In the genomic region with DNA sequence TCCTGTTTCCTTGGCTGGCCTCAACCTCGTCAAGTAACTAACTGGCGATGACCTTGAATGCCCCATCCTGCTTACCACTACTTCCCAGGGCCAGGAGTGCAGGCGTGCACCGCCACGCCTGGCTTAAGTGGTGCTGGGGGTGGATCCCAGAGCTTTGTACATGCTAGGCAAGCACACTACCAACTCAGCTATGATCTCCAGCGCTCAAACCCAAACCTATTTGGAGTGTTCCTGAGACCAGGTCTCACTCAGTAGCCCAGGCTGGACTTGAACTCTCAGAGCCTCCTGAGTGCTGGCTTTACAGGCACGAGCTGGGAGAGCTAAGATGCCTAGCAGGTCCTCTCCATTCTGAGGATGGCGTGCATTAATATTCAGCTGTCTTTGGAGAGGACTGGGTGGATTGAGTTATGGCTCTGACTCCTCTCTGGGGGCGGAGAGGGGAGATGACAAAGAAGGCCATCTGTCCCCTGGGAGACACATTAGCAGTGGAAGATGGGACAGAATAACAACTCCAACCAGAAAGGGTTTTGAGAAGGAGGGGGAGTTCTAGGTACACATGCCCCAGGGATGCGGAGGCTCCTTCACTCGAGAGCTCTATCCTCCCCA, we compare ENCODE assay signal across 9 mouse cellular contexts. TPM values are rescaled to one million over a fixed set of nuclear protein-coding genes. Genes with fewer than 3 reads are reported as not detected.
DNase-seq lines count a peak whose midpoint lies in the region; ATAC-seq and TF ChIP-seq lines count a peak whose summit lies in the region.
"Had no signal": no experiment of that assay in that cellular context is flagged by ENCODE, and none has a peak within 500 bp of the region (broad histone marks: within the 10 kb centered on the region; RNA-seq: fewer than 3 reads in every experiment).

No protein-coding gene starts in this region.

- no peak overlapping the region for H3K4me2 ChIP-seq in hindbrain, embryonic 13.5 days
- no peak overlapping the region for H3K4me2 ChIP-seq in hindbrain, embryonic 16.5 days (ENCODE audit: low read length)
- no peak overlapping the region for H3K4me2 ChIP-seq in lung, postnatal 0 days (replicated peaks; ENCODE audit: low read depth, low read length)
- no peak overlapping the region for H3K4me2 ChIP-seq in stomach, postnatal 0 days (replicated peaks; ENCODE audit: low read depth)

- H3K9ac ChIP-seq in hindbrain, embryonic 13.5 days = 0 out of 2 replicates have a peak overlapping the region, but pooled peaks have one; percentile 9
- no peak overlapping the region for H3K9ac ChIP-seq in hindbrain, embryonic 16.5 days (ENCODE audit: low read depth, low read length)
- no peak overlapping the region for H3K9ac ChIP-seq in lung, postnatal 0 days (replicated peaks; ENCODE audit: low read depth)
- no peak overlapping the region for H3K9ac ChIP-seq in stomach, postnatal 0 days (ENCODE audit: low read length)

- H3K9me3 ChIP-seq in hindbrain, embryonic 13.5 days = no peaks in the 10 kb centered on the region
- H3K9me3 ChIP-seq in hindbrain, embryonic 16.5 days (ENCODE audit: control insufficient read depth, low read length) = no peaks in the 10 kb centered on the region
- no peaks in the 10 kb centered on the region for H3K9me3 ChIP-seq in lung, postnatal 0 days (ENCODE audit: low read length)
- H3K9me3 ChIP-seq in stomach, postnatal 0 days (ENCODE audit: control insufficient read depth, low read length) = no peaks in the 10 kb centered on the region

- H3K27me3 ChIP-seq in hindbrain, embryonic 13.5 days = no peaks in the 10 kb centered on the region
- no peaks in the 10 kb centered on the region for H3K27me3 ChIP-seq in hindbrain, embryonic 16.5 days (replicated peaks; ENCODE audit: control insufficient read depth, insufficient read depth, low read length)
- H3K27me3 ChIP-seq in lung, postnatal 0 days (replicated peaks; ENCODE audit: insufficient read depth, low read length) = no peaks in the 10 kb centered on the region
- no peaks in the 10 kb centered on the region for H3K27me3 ChIP-seq in stomach, postnatal 0 days (ENCODE audit: control insufficient read depth, insufficient read depth, low read length)

- no peak overlapping the region; the same call in 1 of the 2 replicates for H3K27ac ChIP-seq in hindbrain, embryonic 13.5 days
- H3K27ac ChIP-seq in hindbrain, embryonic 16.5 days (ENCODE audit: low read depth, low read length) = no peak overlapping the region
- no peak overlapping the region for H3K27ac ChIP-seq in lung, postnatal 0 days (ENCODE audit: low read length)
- H3K27ac ChIP-seq in embryonic fibroblast, embryonic 13.5 days (ENCODE audit: insufficient read depth, low read length) = no peak overlapping the region
- H3K27ac ChIP-seq in stomach, postnatal 0 days (replicated peaks) = 0 out of 2 replicates have a peak overlapping the region, but pooled peaks have one; percentile 13

- no peak for TF ChIP-seq EP300 in lung, postnatal 0 days (IDR thresholded peaks at IDR 0.05)
- no peak for TF ChIP-seq EP300 in stomach, postnatal 0 days (optimal IDR thresholded peaks at IDR 0.05)

- no peak for ATAC-seq in hindbrain, embryonic 13.5 days (ENCODE audit: low FRiP score)
- ATAC-seq in hindbrain, embryonic 16.5 days = no peak
- no peak for ATAC-seq in lung, postnatal 0 days
- no peak for ATAC-seq in stomach, postnatal 0 days (ENCODE audit: low FRiP score, low TSS enrichment)
- ATAC-seq: activated CD4-positive, CD25-positive, alpha-beta regulatory T cell, adult 4 months had no signal

- H3K36me3 ChIP-seq in hindbrain, embryonic 13.5 days = peaks cover 59% of the 10 kb centered on the region
- H3K36me3 ChIP-seq in hindbrain, embryonic 16.5 days (ENCODE audit: control insufficient read depth, insufficient read depth, low read length) = peaks cover 33% of the 10 kb centered on the region
- H3K36me3 ChIP-seq in lung, postnatal 0 days (ENCODE audit: insufficient read depth, low read length) = peaks cover 17% of the 10 kb centered on the region; the same call in 1 of the 2 replicates
- peaks cover 3% of the 10 kb centered on the region; the same call in 1 of the 2 replicates for H3K36me3 ChIP-seq in stomach, postnatal 0 days (ENCODE audit: control insufficient read depth, insufficient read depth, low read length)

- TF ChIP-seq POLR2A in lung, adult 2 months (IDR thresholded peaks at IDR 0.05; ENCODE audit: borderline replicate concordance, extremely low read depth, low read depth, low read length) = 0 out of 2 replicates have a peak, but pooled peaks have one; percentile 2
- TF ChIP-seq POLR2A in embryonic fibroblast, embryonic 13.5 days (IDR thresholded peaks at IDR 0.05; ENCODE audit: low read depth, low read length) = peak; percentile 6; the same call in 1 of the 2 replicates

- H3K4me1 ChIP-seq in hindbrain, embryonic 13.5 days (replicated peaks) = peaks cover 33% of the 10 kb centered on the region
- H3K4me1 ChIP-seq in hindbrain, embryonic 16.5 days (ENCODE audit: control insufficient read depth, insufficient read depth, low read depth, low read length) = peaks cover 17% of the 10 kb centered on the region
- H3K4me1 ChIP-seq in lung, adult 2 months (ENCODE audit: control insufficient read depth, insufficient read depth, low read length) = peaks cover 6% of the 10 kb centered on the region
- H3K4me1 ChIP-seq in lung, postnatal 0 days (ENCODE audit: insufficient read depth, low read depth, low read length) = peaks cover 5% of the 10 kb centered on the region; the same call in 1 of the 2 replicates
- H3K4me1 ChIP-seq in embryonic fibroblast, embryonic 13.5 days (ENCODE audit: control insufficient read depth, insufficient read depth, low read length) = no peaks in the 10 kb centered on the region
- no peaks in the 10 kb centered on the region for H3K4me1 ChIP-seq in stomach, postnatal 0 days (replicated peaks; ENCODE audit: control insufficient read depth, insufficient read depth)

- no peak overlapping the region for H3K4me3 ChIP-seq in hindbrain, embryonic 13.5 days
- no peak overlapping the region for H3K4me3 ChIP-seq in hindbrain, embryonic 16.5 days (ENCODE audit: low read length)
- no peak overlapping the region for H3K4me3 ChIP-seq in lung, adult 2 months (replicated peaks; ENCODE audit: extremely low read depth, low read depth, low read length)
- H3K4me3 ChIP-seq in lung, postnatal 0 days (ENCODE audit: low read depth, low read length) = no peak overlapping the region
- no peak overlapping the region for H3K4me3 ChIP-seq in embryonic fibroblast, embryonic 13.5 days (ENCODE audit: insufficient read depth, low read length)
- H3K4me3 ChIP-seq in stomach, postnatal 0 days (ENCODE audit: low read depth, low read length) = no peak overlapping the region

- no peak for DNase-seq in lung, adult 2 months
- DNase-seq in lung, postnatal 0 days (ENCODE audit: low spot score) = no peak
- DNase-seq in stomach, postnatal 0 days (ENCODE audit: low spot score) = no peak
- DNase-seq in T-cell, adult 2 months (ENCODE audit: low spot score) = no peak
- DNase-seq: kidney, postnatal 10 days had no signal

- 75% methylated on average over 11 of the region's 11 CpGs for WGBS in hindbrain, embryonic 13.5 days
- 81% methylated on average over 11 of the region's 11 CpGs for whole genome bisulfite sequencing in hindbrain, embryonic 16.5 days
- 75% methylated on average over 11 of the region's 11 CpGs for WGBS in lung, adult 2 months
- WGBS in lung, postnatal 0 days = 74% methylated on average over 11 of the region's 11 CpGs
- 80% methylated on average over 11 of the region's 11 CpGs for WGBS in stomach, postnatal 0 days

- no peak for TF ChIP-seq CTCF in lung, adult 2 months (IDR thresholded peaks at IDR 0.05; ENCODE audit: insufficient read depth, low read length)
- TF ChIP-seq CTCF in lung, postnatal 0 days (IDR thresholded peaks at IDR 0.05) = no peak
- TF ChIP-seq CTCF in embryonic fibroblast, embryonic 13.5 days (IDR thresholded peaks at IDR 0.05; ENCODE audit: borderline replicate concordance, insufficient read depth, low read length) = no peak
- TF ChIP-seq CTCF in stomach, postnatal 0 days (IDR thresholded peaks at IDR 0.05; ENCODE audit: low read depth) = no peak

RNA-seq across cellular contexts. Expression of a gene that starts 2.1 kb away (rescaled TPM):
- 211 and 221 TPM in 2 replicates for polyA plus RNA-seq in hindbrain, embryonic 13.5 days (2015; fragmentation: Nextera tagmentation; extraction: Ambion mirVana)
- polyA plus RNA-seq in hindbrain, embryonic 16.5 days (2015; fragmentation: Nextera tagmentation; extraction: Ambion mirVana) = 213 and 233 TPM in 2 replicates
- polyA plus RNA-seq in lung, adult 2 months (2012; rRNA removed) = 134 and 157 TPM in 2 replicates
- 47.5 and 47.8 TPM in 2 replicates for polyA plus RNA-seq in lung, postnatal 0 days (2015; fragmentation: Nextera tagmentation; extraction: Ambion mirVana)
- polyA plus RNA-seq in embryonic fibroblast, embryonic 13.5 days (2011; ENCODE audit: insufficient read length, low read depth, missing spikeins) = 62.3 and 82.0 TPM in 2 replicates
- 27.8 and 32.9 TPM in 2 replicates for polyA plus RNA-seq in stomach, postnatal 0 days (2015; fragmentation: Nextera tagmentation; extraction: Ambion mirVana)

RNA-seq across cellular contexts. Expression of a gene that starts 7.7 kb away (rescaled TPM):
- 28.4 and 30.7 TPM in 2 replicates for polyA plus RNA-seq in hindbrain, embryonic 13.5 days (2015; fragmentation: Nextera tagmentation; extraction: Ambion mirVana)
- 29.0 and 29.1 TPM in 2 replicates for polyA plus RNA-seq in hindbrain, embryonic 16.5 days (2015; fragmentation: Nextera tagmentation; extraction: Ambion mirVana)
- 29.1 and 36.7 TPM in 2 replicates for polyA plus RNA-seq in lung, adult 2 months (2012; rRNA removed)
- 27.9 and 37.1 TPM in 2 replicates for polyA plus RNA-seq in lung, postnatal 0 days (2015; fragmentation: Nextera tagmentation; extraction: Ambion mirVana)
- polyA plus RNA-seq in embryonic fibroblast, embryonic 13.5 days (2011; ENCODE audit: insufficient read length, low read depth, missing spikeins) = 187 TPM in 2 replicates
- polyA plus RNA-seq in stomach, postnatal 0 days (2015; fragmentation: Nextera tagmentation; extraction: Ambion mirVana) = 25.3 and 29.7 TPM in 2 replicates
- polyA plus RNA-seq: activated CD4-positive, CD25-positive, alpha-beta regulatory T cell, adult 4 months had no signal

RNA-seq across cellular contexts. Expression of a gene that starts 13.8 kb away (rescaled TPM):
- 20.0 and 22.1 TPM in 2 replicates for polyA plus RNA-seq in hindbrain, embryonic 13.5 days (2015; fragmentation: Nextera tagmentation; extraction: Ambion mirVana)
- polyA plus RNA-seq in hindbrain, embryonic 16.5 days (2015; fragmentation: Nextera tagmentation; extraction: Ambion mirVana) = 20.5 and 20.7 TPM in 2 replicates
- polyA plus RNA-seq in lung, adult 2 months (2012; rRNA removed) = 36.6 and 45.7 TPM in 2 replicates
- polyA plus RNA-seq in lung, postnatal 0 days (2015; fragmentation: Nextera tagmentation; extraction: Ambion mirVana) = 31.0 and 35.1 TPM in 2 replicates
- polyA plus RNA-seq in embryonic fibroblast, embryonic 13.5 days (2011; ENCODE audit: insufficient read length, low read depth, missing spikeins) = 24.3 and 25.2 TPM in 2 replicates
- polyA plus RNA-seq in stomach, postnatal 0 days (2015; fragmentation: Nextera tagmentation; extraction: Ambion mirVana) = 23.2 and 26.0 TPM in 2 replicates

RNA-seq across cellular contexts. Expression of a gene that starts 17.2 kb away (rescaled TPM):
- polyA plus RNA-seq in hindbrain, embryonic 13.5 days (2015; fragmentation: Nextera tagmentation; extraction: Ambion mirVana) = 1.0 and 1.1 TPM in 2 replicates
- 1.4 and 1.5 TPM in 2 replicates for polyA plus RNA-seq in hindbrain, embryonic 16.5 days (2015; fragmentation: Nextera tagmentation; extraction: Ambion mirVana)
- 3.5 and 7.4 TPM in 2 replicates for polyA plus RNA-seq in lung, adult 2 months (2012; rRNA removed)
- polyA plus RNA-seq in lung, postnatal 0 days (2015; fragmentation: Nextera tagmentation; extraction: Ambion mirVana) = 1.0 and 1.1 TPM in 2 replicates
- polyA plus RNA-seq in embryonic fibroblast, embryonic 13.5 days (2011; ENCODE audit: insufficient read length, low read depth, missing spikeins) = 2.2 and 2.8 TPM in 2 replicates
- polyA plus RNA-seq in stomach, postnatal 0 days (2015; fragmentation: Nextera tagmentation; extraction: Ambion mirVana) = 0.70 and 0.76 TPM in 2 replicates

RNA-seq across cellular contexts. Expression of a gene that starts 32.6 kb away (rescaled TPM):
- polyA plus RNA-seq in hindbrain, embryonic 13.5 days (2015; fragmentation: Nextera tagmentation; extraction: Ambion mirVana) = 40.6 and 42.3 TPM in 2 replicates
- polyA plus RNA-seq in hindbrain, embryonic 16.5 days (2015; fragmentation: Nextera tagmentation; extraction: Ambion mirVana) = 59.0 and 74.1 TPM in 2 replicates
- polyA plus RNA-seq in lung, adult 2 months (2012; rRNA removed) = 70.8 and 81.2 TPM in 2 replicates
- 9.1 and 9.6 TPM in 2 replicates for polyA plus RNA-seq in lung, postnatal 0 days (2015; fragmentation: Nextera tagmentation; extraction: Ambion mirVana)
- 28.3 and 39.3 TPM in 2 replicates for polyA plus RNA-seq in embryonic fibroblast, embryonic 13.5 days (2011; ENCODE audit: insufficient read length, low read depth, missing spikeins)
- 45.9 and 65.4 TPM in 2 replicates for polyA plus RNA-seq in stomach, postnatal 0 days (2015; fragmentation: Nextera tagmentation; extraction: Ambion mirVana)
